Mouse (Mus musculus) ES-E14 (cell line): Measurements from ENCODE around the gene Il1rn. TPM values are rescaled to one million over a fixed set of nuclear protein-coding genes. Genes with fewer than 3 reads are reported as not detected.

Source experiments
- DNase-seq: peaks from one replicate; pipeline ENCODE4 v3.0.0-alpha.2; 2013; ENCODE audit warnings: low read depth, low spot score
- H3K27ac ChIP-seq: 2 replicates; pipeline ENCODE4 v1.5.1; 2012; ENCODE audit warnings: low read depth, mild to moderate bottlenecking, low read length, moderate library complexity, mixed read lengths; ENCODE audit not compliant: poor library complexity, insufficient read depth, severe bottlenecking
- H3K36me3 ChIP-seq: 2 replicates; pipeline ENCODE4 v1.6.1; 2012; ENCODE audit warnings: mild to moderate bottlenecking, low read length, moderate library complexity, mixed read lengths; ENCODE audit not compliant: control insufficient read depth, poor library complexity, insufficient read depth, severe bottlenecking
- H3K4me1 ChIP-seq, 2 experiments: fragments of 150-350 bp in 1 of 2; sonication (generic) in 1 of 2; 2 replicates each; pipeline ENCODE4 v1.6.1; 2012; ENCODE audit warnings: low read length in 2 of 2, mild to moderate bottlenecking in 1 of 2, mixed read lengths in 1 of 2; ENCODE audit not compliant: control insufficient read depth in 2 of 2, insufficient read depth in 2 of 2, poor library complexity in 1 of 2
- H3K4me3 ChIP-seq, 2 experiments: fragments of 150-350 bp in 1 of 2; sonication (generic) in 1 of 2; 2 replicates each; pipeline ENCODE4 v1.5.1; 2012; ENCODE audit warnings: low read length in 2 of 2, low read depth in 1 of 2, mild to moderate bottlenecking in 1 of 2, mixed read lengths in 1 of 2; ENCODE audit not compliant: insufficient read depth in 1 of 2, poor library complexity in 1 of 2, severe bottlenecking in 1 of 2
- H3K9ac ChIP-seq: 2 replicates; pipeline ENCODE4 v1.6.1; 2012; ENCODE audit warnings: low read depth, mild to moderate bottlenecking, low read length, mixed read lengths; ENCODE audit not compliant: poor library complexity, insufficient read depth, severe bottlenecking
- H3K9me3 ChIP-seq: fragments of 150-350 bp; sonication (generic); 2 replicates; pipeline ENCODE4 v1.6.1; 2012; ENCODE audit warnings: low read depth, mild to moderate bottlenecking, low read length; ENCODE audit not compliant: control insufficient read depth, insufficient read depth
- CHD2 ChIP-seq: IDR thresholded peaks from 2 replicates; pipeline ENCODE4 v1.6.1; 2014; ENCODE audit warnings: mild to moderate bottlenecking, low read depth, low read length, inconsistent platforms
- HCFC1 ChIP-seq: IDR thresholded peaks from 2 replicates; pipeline ENCODE4 v1.6.1; 2012; ENCODE audit warnings: low read length, inconsistent platforms, borderline replicate concordance; ENCODE audit not compliant: insufficient read depth
- MAFK ChIP-seq: IDR thresholded peaks from 2 replicates; pipeline ENCODE4 v1.6.1; 2014; ENCODE audit warnings: mild to moderate bottlenecking, low read depth, low read length, inconsistent platforms; ENCODE audit not compliant: insufficient read depth
- ZC3H11A ChIP-seq: IDR thresholded peaks from 2 replicates; pipeline ENCODE4 v1.6.1; 2012; ENCODE audit warnings: low read depth, mild to moderate bottlenecking, inconsistent platforms, low read length, borderline replicate concordance
- ZNF384 ChIP-seq: IDR thresholded peaks from 2 replicates; pipeline ENCODE4 v1.6.1; 2012; ENCODE audit warnings: low read depth, low read length, inconsistent platforms
- in situ Hi-C, 2 experiments: fragments of 600-800 bp; cut with MboI; formaldehyde crosslinking; loops; one replicate each; pipeline ENCODE4 v1.15.1; 2025; ENCODE audit warnings: low sequenced_read_pairs in 2 of 2, inconsistent platforms in 1 of 2; ENCODE audit not compliant: unreplicated experiment in 2 of 2
- total RNA-seq: library from RNA; depleted of rRNA; stranded (reverse); fragments of 300-350 nt; gene quantifications from 2 replicates; pipeline ENCODE4 v1.2.3, GENCODE M21; 2012

Gene Il1rn
- total RNA-seq, 1 experiment, result not detected

GRCm38 (mm10) chr2:24341395-24341885 lies 4.8 kb downstream of the Il1rn start:
- TF ChIP-seq ZNF384 (no peak), ZC3H11A (no peak), CHD2 (no peak), HCFC1 (no peak), MAFK (no peak)
- DNase-seq, result no peak
- Histone ChIP-seq H3K4me3 (no peak overlapping the region), H3K27ac (no peak overlapping the region), H3K9me3 (no peaks in the 10 kb centered on the region), H3K9ac (no peak overlapping the region), H3K36me3 (no peaks in the 10 kb centered on the region), H3K4me1 (0 out of 4 replicates have a peak, but pooled peaks cover 0 to 3% of the 10 kb centered on the region in 2 experiments)
- in situ Hi-C loops, result no loop called here

- DNase-seq, result no peak
- Histone ChIP-seq H3K36me3 (no peaks in the 10 kb centered on the region), H3K4me3 (no peak overlapping the region), H3K4me1 (0 out of 4 replicates have a peak, but pooled peaks cover 0 to 3% of the 10 kb centered on the region in 2 experiments), H3K9me3 (no peaks in the 10 kb centered on the region), H3K9ac (no peak overlapping the region), H3K27ac (no peak overlapping the region)
- no peak for TF ChIP-seq ZC3H11A
- TF ChIP-seq CHD2, result no peak
- TF ChIP-seq ZNF384, result no peak
- no peak for TF ChIP-seq MAFK
- no peak for TF ChIP-seq HCFC1
- in situ Hi-C loops, result no loop called here
Measured at GRCm38 (mm10) chr2:24344619-24345018, 8.0 kb downstream of the Il1rn start.

- in situ Hi-C loops, result no loop called here
Measured at GRCm38 (mm10) chr2:24345056-24345455, 8.4 kb downstream of the Il1rn start.

GRCm38 (mm10) chr2:24347926-24348325 lies 11.3 kb downstream of the Il1rn start:
- Histone ChIP-seq H3K27ac (no peak overlapping the region), H3K4me1 (0 out of 4 replicates have a peak, but pooled peaks cover 0 to 3% of the 10 kb centered on the region in 2 experiments), H3K9me3 (no peaks in the 10 kb centered on the region), H3K4me3 (no peak overlapping the region), H3K9ac (no peak overlapping the region), H3K36me3 (no peaks in the 10 kb centered on the region)
- TF ChIP-seq HCFC1, result no peak
- TF ChIP-seq ZNF384, result no peak
- no peak for TF ChIP-seq ZC3H11A
- no peak for TF ChIP-seq MAFK
- TF ChIP-seq CHD2, result no peak
- in situ Hi-C loops, result no loop called here
- DNase-seq, result no peak

More at GRCm38 (mm10) chr2:24345056-24345455, 8.4 kb downstream of the Il1rn start:
- no peaks in the 10 kb centered on the region for H3K36me3 ChIP-seq
- no peak overlapping the region for H3K9ac ChIP-seq
- DNase-seq, result no peak
- 0 out of 4 replicates have a peak, but pooled peaks cover 0 to 3% of the 10 kb centered on the region in 2 experiments for H3K4me1 ChIP-seq
- TF ChIP-seq ZC3H11A (no peak), ZNF384 (no peak), CHD2 (no peak), HCFC1 (no peak), MAFK (no peak)
- H3K9me3 ChIP-seq, result no peaks in the 10 kb centered on the region
- H3K27ac ChIP-seq, result no peak overlapping the region
- no peak overlapping the region for H3K4me3 ChIP-seq

GRCm38 (mm10) chr2:24351159-24351558 lies 14.5 kb downstream of the Il1rn start:
- TF ChIP-seq CHD2 (no peak), ZNF384 (no peak), ZC3H11A (no peak), HCFC1 (no peak), MAFK (no peak)
- in situ Hi-C loops, result no loop called here
- Histone ChIP-seq H3K9ac (no peak overlapping the region), H3K36me3 (no peaks in the 10 kb centered on the region), H3K4me1 (no peaks in the 10 kb centered on the region), H3K27ac (no peak overlapping the region), H3K9me3 (no peaks in the 10 kb centered on the region), H3K4me3 (no peak overlapping the region)
- no peak for DNase-seq
